Mouse (Mus musculus) embryonic facial prominence, embryonic 10.5 days (tissue): ENCODE measurements around the gene Pih1d1. TPM values are rescaled to one million over a fixed set of nuclear protein-coding genes. Genes with fewer than 3 reads are reported as not detected.

ENCODE experiments used
- DNase-seq: peaks from one replicate; pipeline ENCODE4 v3.0.0-alpha.2; 2017; ENCODE audit warnings: low spot score
- H3K27ac ChIP-seq: fragments of 300-500 bp; sonication (generic); replicated peaks from 2 replicates; pipeline ENCODE4 v1.5.1; 2016; ENCODE audit warnings: mild to moderate bottlenecking
- H3K27me3 ChIP-seq: fragments of 300-500 bp; sonication (generic); replicated peaks from 2 replicates; pipeline ENCODE4 v1.6.1; 2016; ENCODE audit warnings: low read depth, mild to moderate bottlenecking; ENCODE audit not compliant: poor library complexity, severe bottlenecking
- H3K36me3 ChIP-seq: fragments of 300-500 bp; sonication (generic); replicated peaks from 2 replicates; pipeline ENCODE4 v1.6.1; 2016; ENCODE audit warnings: mild to moderate bottlenecking, moderate library complexity
- H3K4me1 ChIP-seq: fragments of 300-500 bp; sonication (generic); 2 replicates; pipeline ENCODE4 v1.6.1; 2016
- H3K4me3 ChIP-seq: fragments of 300-500 bp; sonication (generic); 2 replicates; pipeline ENCODE4 v1.5.1; 2016; ENCODE audit warnings: mild to moderate bottlenecking, moderate library complexity
- H3K9me3 ChIP-seq: fragments of 300-500 bp; sonication (generic); 2 replicates; pipeline ENCODE4 v1.6.1; 2016; ENCODE audit warnings: mild to moderate bottlenecking
- WGBS: fragments of 180-500 bp; shearing (Covaris S2); methylation state at CpG from one replicate; pipeline ENCODE4 v1.1.7; 2016; 5-methylcytosine and 5-hydroxymethylcytosine counted together
- polyA plus RNA-seq: library from polyadenylated mRNA; unstranded; fragments of >200 nt; fragmentation: Nextera tagmentation; extraction: Ambion mirVana; gene quantifications from 2 replicates; pipeline ENCODE4 v1.2.1, GENCODE M21; 2016

The Pih1d1 gene
- polyA plus RNA-seq, 1 experiment from 2014 or later: 99.6 TPM

GRCm38 (mm10) chr7:45180896-45181477, 26.9 kb downstream of the Pih1d1 start, which contains the start of gene Pth2:
Pth2 (plus strand) TSS chr7:45180995.
- Histone ChIP-seq H3K36me3 (no peaks in the 10 kb centered on the region), H3K27me3 (peaks cover 100% of the 10 kb centered on the region), H3K9me3 (no peaks in the 10 kb centered on the region), H3K4me3 (peak within 1 kb of the TSS; percentile 46), H3K27ac (no peak within 1 kb of the TSS), H3K4me1 (peaks cover 44% of the 10 kb centered on the region)
- DNase-seq: no peak
- WGBS: 19% methylated on average over 20 of the region's 20 CpGs

GRCm38 (mm10) chr7:45181540-45181939, 27.4 kb downstream of the Pih1d1 start:
- no peak for DNase-seq
- Histone ChIP-seq H3K4me1 (peaks cover 44% of the 10 kb centered on the region), H3K27ac (no peak overlapping the region), H3K27me3 (peaks cover 100% of the 10 kb centered on the region), H3K36me3 (no peaks in the 10 kb centered on the region), H3K9me3 (no peaks in the 10 kb centered on the region), H3K4me3 (peak overlapping the region; percentile 46)
- 4% methylated on average over 35 of the region's 35 CpGs for WGBS

GRCm38 (mm10) chr7:45182199-45182601, 28.1 kb downstream of the Pih1d1 start:
- no peaks in the 10 kb centered on the region for H3K36me3 ChIP-seq
- H3K27me3 ChIP-seq: peaks cover 100% of the 10 kb centered on the region
- peaks cover 45% of the 10 kb centered on the region for H3K4me1 ChIP-seq
- H3K27ac ChIP-seq: no peak overlapping the region
- WGBS: under 1% methylated on average over 34 of the region's 34 CpGs
- no peaks in the 10 kb centered on the region for H3K9me3 ChIP-seq
- DNase-seq: peak; percentile 93
- H3K4me3 ChIP-seq: peak overlapping the region; percentile 46

DNA sequence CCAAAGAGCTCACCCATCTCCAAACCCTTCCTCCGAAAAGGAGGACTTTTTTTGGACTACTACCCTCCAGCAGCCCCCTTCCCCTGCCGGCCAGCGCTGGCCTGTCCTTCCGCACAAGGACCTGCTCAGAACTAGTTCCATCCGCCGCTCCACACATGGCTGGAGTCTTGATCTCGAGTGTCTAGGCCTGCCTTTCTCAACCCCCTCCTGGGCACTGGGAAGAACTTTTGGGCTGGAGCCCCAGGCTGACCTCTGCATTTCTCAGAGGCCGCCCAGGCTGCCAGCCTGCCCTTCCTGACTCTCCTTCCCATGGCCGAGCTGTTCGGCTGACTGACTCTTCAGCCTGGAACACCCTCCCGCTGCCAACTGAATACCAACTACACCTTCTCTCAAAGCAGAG, 28.5 kb downstream of the Pih1d1 start:
- H3K9me3 ChIP-seq: no peaks in the 10 kb centered on the region
- H3K27me3 ChIP-seq: peaks cover 100% of the 10 kb centered on the region
- H3K4me1 ChIP-seq: peaks cover 45% of the 10 kb centered on the region
- H3K36me3 ChIP-seq: no peaks in the 10 kb centered on the region
- WGBS: 18% methylated on average over 11 of the region's 11 CpGs
- H3K4me3 ChIP-seq: peak overlapping the region; percentile 46
- no peak overlapping the region for H3K27ac ChIP-seq
- DNase-seq: no peak

- Histone ChIP-seq H3K9me3 (no peaks in the 10 kb centered on the region), H3K36me3 (no peaks in the 10 kb centered on the region), H3K4me1 (peaks cover 45% of the 10 kb centered on the region), H3K27ac (no peak overlapping the region), H3K27me3 (peaks cover 100% of the 10 kb centered on the region), H3K4me3 (no peak overlapping the region)
- 63% methylated on average over 7 of the region's 7 CpGs for WGBS
- no peak for DNase-seq
Observed at GRCm38 (mm10) chr7:45183672-45184071, 29.6 kb downstream of the Pih1d1 start.

DNA sequence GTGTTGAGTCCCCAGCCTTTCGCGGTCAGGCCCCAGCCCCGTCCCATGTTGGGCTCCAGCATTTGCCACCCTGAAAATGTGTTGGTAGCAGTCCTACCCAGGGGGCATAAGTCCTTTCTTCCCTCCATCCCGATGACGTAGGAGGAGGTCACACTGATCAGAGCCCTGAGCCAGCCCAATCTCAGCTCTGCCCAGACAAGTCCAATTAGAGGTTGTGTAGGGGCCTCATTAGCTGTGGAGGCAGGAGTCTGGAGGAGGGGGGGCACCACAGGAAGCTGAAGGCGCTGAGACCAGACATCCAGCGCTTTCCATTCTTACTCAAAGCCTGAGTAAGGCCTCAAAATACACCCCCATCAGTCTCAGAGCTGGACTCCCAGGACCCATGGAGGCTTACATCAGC, 31.8 kb downstream of the Pih1d1 start:
- Histone ChIP-seq H3K4me3 (no peak overlapping the region), H3K36me3 (no peaks in the 10 kb centered on the region), H3K9me3 (no peaks in the 10 kb centered on the region), H3K27ac (no peak overlapping the region), H3K4me1 (peaks cover 43% of the 10 kb centered on the region), H3K27me3 (peaks cover 100% of the 10 kb centered on the region)
- WGBS: 59% methylated on average over 7 of the region's 7 CpGs
- DNase-seq: no peak

DNA sequence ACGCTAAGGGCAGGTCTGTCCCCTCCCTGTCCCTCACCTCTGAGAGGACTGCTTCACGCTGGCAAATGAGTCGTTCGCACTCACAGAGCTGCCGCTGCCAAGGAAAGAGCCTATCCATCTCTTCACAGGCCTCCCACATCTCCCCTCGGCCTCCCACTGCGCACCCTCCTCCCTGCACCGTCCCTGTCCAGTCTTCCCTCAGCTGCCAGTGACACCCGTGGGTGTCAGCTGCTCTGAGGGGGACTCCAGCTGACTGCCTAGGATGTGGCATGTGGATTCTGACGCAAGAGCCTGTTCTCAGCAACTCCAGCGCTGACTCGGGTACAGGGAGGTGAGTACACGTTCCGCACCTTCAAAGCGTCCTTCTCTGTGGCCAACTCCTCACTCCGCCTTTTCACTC, 35.5 kb downstream of the Pih1d1 start:
- H3K27me3 ChIP-seq: peaks cover 81% of the 10 kb centered on the region
- 58% methylated on average over 16 of the region's 16 CpGs for WGBS
- peaks cover 43% of the 10 kb centered on the region for H3K4me1 ChIP-seq

DNA sequence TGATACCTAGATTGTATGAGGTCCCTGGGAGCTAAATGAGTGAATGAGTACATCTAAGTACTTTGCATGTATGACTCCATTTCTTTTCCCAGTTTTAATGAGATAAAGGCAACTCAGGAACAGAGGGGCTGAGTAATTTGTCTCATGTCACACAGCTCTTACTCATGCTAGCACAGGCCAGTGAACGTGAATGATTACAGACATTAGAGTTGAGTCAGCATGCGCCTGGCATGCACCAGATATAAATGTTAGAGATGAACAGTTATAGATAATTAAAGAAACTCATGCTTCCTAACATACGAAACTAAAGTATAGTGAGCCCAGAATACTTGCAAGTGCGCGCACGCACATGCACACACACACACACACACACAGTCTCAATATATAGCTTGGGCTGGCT, 36.1 kb downstream of the Pih1d1 start:
- H3K4me3 ChIP-seq: no peak overlapping the region
- H3K4me1 ChIP-seq: peaks cover 41% of the 10 kb centered on the region
- H3K27me3 ChIP-seq: peaks cover 75% of the 10 kb centered on the region
- H3K27ac ChIP-seq: no peak overlapping the region
- H3K36me3 ChIP-seq: no peaks in the 10 kb centered on the region
- no peak for DNase-seq
- WGBS: 95% methylated on average over 6 of the region's 6 CpGs
- H3K9me3 ChIP-seq: no peaks in the 10 kb centered on the region

More for the DNA sequence above, 35.5 kb downstream of the Pih1d1 start:
- Histone ChIP-seq H3K36me3 (no peaks in the 10 kb centered on the region), H3K27ac (no peak overlapping the region), H3K9me3 (no peaks in the 10 kb centered on the region), H3K4me3 (no peak overlapping the region)
- DNase-seq: no peak

DNA sequence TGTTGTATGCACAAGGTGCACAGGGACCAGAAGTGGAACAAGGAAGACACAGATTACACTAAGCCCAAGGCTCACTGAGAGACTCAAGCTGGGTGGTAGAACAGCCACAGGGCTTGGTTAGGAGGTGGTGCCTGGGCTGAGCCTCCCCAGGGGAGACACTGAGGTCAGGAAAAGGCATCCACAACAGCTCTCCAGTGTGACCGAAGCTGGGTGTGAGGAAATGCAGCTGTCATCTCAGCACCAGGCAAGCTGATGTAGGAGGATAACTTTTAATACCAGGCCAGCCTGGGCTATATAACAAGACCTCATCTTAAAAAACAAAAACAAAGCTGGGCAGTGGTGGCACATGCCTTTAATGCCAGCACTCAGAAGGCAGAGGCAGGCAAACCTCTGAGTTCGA, 37.1 kb downstream of the Pih1d1 start:
- no peak for DNase-seq
- peaks cover 42% of the 10 kb centered on the region for H3K4me1 ChIP-seq
- H3K4me3 ChIP-seq: no peak overlapping the region
- H3K27me3 ChIP-seq: peaks cover 71% of the 10 kb centered on the region
- no peaks in the 10 kb centered on the region for H3K36me3 ChIP-seq
- 76% methylated on average over 2 of the region's 2 CpGs for WGBS
- H3K27ac ChIP-seq: no peak overlapping the region
- H3K9me3 ChIP-seq: no peaks in the 10 kb centered on the region

DNA sequence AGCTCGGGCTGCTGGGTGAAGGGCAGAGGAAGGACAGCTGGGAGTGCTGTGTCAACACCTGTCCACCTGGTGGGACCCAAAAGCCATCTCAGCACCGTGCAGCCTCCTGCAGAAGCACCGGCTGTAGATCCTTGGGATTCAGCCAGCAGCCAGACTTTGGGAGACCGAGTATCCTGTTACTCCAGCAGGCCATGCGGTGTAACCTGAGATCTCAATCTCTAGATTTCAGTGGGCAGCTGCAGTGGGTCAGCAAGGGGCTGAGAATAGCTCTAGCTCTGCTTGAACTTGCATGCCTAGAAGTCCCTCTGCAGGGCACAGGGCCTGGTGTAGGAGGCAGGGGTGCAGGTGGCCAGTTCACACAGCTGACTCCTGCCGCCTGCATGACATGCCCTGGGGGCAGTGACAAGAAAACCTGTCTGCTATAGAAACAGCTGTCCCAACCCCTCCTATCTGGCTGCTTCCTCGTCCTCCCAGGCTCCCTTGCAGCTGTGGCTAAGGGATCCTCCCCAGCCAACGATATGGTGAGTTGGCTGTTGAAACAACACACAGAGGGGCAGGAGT, 37.8 kb downstream of the Pih1d1 start:
- Histone ChIP-seq H3K9me3 (no peaks in the 10 kb centered on the region), H3K4me1 (peaks cover 39% of the 10 kb centered on the region), H3K27ac (peak overlapping the region; percentile 60; the same call in 1 of the 2 replicates), H3K4me3 (peak overlapping the region; percentile 23), H3K36me3 (no peaks in the 10 kb centered on the region), H3K27me3 (peaks cover 71% of the 10 kb centered on the region)
- WGBS: 9% methylated on average over 8 of the region's 8 CpGs
- DNase-seq: peak; percentile 74

DNA sequence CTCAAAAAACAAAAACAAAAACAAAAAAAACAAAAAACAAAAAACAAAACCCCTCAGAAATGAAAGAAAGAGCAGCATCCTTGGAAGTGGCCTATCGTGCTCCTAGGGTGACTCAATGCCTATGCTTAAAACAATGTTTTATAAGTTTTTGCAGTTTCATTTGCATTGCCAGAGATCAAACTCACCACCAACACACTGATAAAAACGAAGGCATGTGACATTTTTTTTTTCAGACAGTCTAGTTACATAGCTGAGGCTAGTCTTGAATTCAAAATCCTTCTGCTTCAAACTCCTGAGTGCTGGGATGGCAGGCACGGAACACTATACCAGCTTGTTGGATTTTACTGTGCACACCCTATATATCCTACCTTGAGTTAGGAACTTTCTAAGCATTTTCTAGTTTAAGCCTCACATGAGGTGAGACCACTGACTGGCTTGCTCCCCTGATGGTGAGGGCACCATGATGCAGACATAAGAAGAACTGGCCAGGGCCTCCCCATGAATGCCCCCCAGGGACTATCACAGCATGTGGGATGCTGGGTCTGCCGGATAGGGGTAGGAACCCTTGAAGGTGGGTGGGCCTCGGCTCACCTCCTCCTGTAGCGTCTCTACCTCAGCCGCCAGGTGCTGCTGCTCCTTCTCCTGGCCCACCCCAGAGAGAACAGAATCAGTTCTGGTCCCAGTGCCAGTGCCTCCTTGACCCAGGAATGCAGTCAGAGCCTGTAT, 38.6 kb downstream of the Pih1d1 start:
- Histone ChIP-seq H3K27me3 (peaks cover 69% of the 10 kb centered on the region), H3K27ac (0 out of 2 replicates have a peak overlapping the region, but pooled peaks have one; percentile 7), H3K4me3 (no peak overlapping the region), H3K9me3 (no peaks in the 10 kb centered on the region), H3K36me3 (no peaks in the 10 kb centered on the region), H3K4me1 (peaks cover 41% of the 10 kb centered on the region)
- WGBS: 82% methylated on average over 7 of the region's 7 CpGs
- no peak for DNase-seq

DNA sequence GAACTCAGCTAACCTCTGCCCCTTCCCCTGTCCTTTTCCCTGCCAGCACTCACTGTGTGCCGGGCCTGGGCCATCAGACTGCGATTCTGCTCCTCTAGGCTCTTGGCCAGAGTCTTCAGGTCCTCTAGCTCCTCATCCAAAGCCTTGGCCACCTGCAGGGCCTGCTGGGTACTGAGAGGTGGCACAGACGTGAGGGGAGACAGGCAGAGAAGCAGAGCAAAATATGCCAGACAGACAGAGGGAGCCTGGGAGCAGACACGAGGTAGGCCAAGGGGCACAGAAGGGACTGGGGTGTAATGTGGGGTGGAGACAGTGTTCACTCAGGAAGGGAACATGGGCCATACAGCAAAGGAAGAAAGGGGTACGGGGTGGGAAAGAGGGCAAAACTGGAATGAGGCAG, 39.3 kb downstream of the Pih1d1 start:
- peaks cover 47% of the 10 kb centered on the region for H3K4me1 ChIP-seq
- no peak overlapping the region for H3K4me3 ChIP-seq
- H3K27me3 ChIP-seq: peaks cover 62% of the 10 kb centered on the region
- H3K36me3 ChIP-seq: no peaks in the 10 kb centered on the region
- no peak for DNase-seq
- 68% methylated on average over 5 of the region's 5 CpGs for WGBS
- 0 out of 2 replicates have a peak overlapping the region, but pooled peaks have one; percentile 7 for H3K27ac ChIP-seq
- H3K9me3 ChIP-seq: no peaks in the 10 kb centered on the region
